Mouse (Mus musculus) MEL (cell line): ENCODE measurements around the gene Fam20b. TPM values are rescaled to one million over a fixed set of nuclear protein-coding genes. Genes with fewer than 3 reads are reported as not detected.
A peak's percentile ranks its signal among the peaks of the same experiment; 100 is the strongest.

Source experiments
- DNase-seq: peaks from one replicate; pipeline ENCODE4 v3.0.0; 2011; ENCODE audit warnings: low read depth, low spot score
- H3K27ac ChIP-seq: 2 replicates; pipeline ENCODE4 v1.5.1; 2012; ENCODE audit warnings: low read depth, mild to moderate bottlenecking, control low read depth, low read length, moderate library complexity; ENCODE audit not compliant: control insufficient read depth
- H3K27me3 ChIP-seq, 2 experiments: fragments of 150-350 bp in 1 of 2; sonication (generic) in 1 of 2; 2 replicates each; pipeline ENCODE4 v1.6.1; 2012; ENCODE audit warnings: low read length in 2 of 2, mild to moderate bottlenecking in 2 of 2, improper control_type of control experiment in 1 of 2, moderate library complexity in 1 of 2; ENCODE audit not compliant: insufficient read depth in 2 of 2, control insufficient read depth in 1 of 2
- H3K36me3 ChIP-seq, 2 experiments: 2 replicates each; pipeline ENCODE4 v1.6.1; 2012 to 2014; ENCODE audit warnings: low read length in 2 of 2, improper control_type of control experiment in 1 of 2, inconsistent platforms in 1 of 2, mild to moderate bottlenecking in 1 of 2; ENCODE audit not compliant: insufficient read depth in 2 of 2, control insufficient read depth in 1 of 2
- H3K4me1 ChIP-seq, 2 experiments: fragments of 150-350 bp in 1 of 2; sonication (generic) in 1 of 2; 2 replicates each; pipeline ENCODE4 v1.6.1; 2012; ENCODE audit warnings: low read length in 2 of 2, improper control_type of control experiment in 1 of 2, mild to moderate bottlenecking in 1 of 2; ENCODE audit not compliant: insufficient read depth in 2 of 2, control insufficient read depth in 1 of 2
- H3K4me3 ChIP-seq, 2 experiments: fragments of 150-350 bp in 1 of 2; sonication (generic) in 1 of 2; 2 replicates each; pipeline ENCODE4 v1.5.1; 2012; ENCODE audit warnings: low read depth in 2 of 2, low read length in 2 of 2, mild to moderate bottlenecking in 2 of 2, moderate library complexity in 2 of 2, control low read depth in 1 of 2, improper control_type of control experiment in 1 of 2; ENCODE audit not compliant: control insufficient read depth in 1 of 2, insufficient read depth in 1 of 2
- H3K79me2 ChIP-seq: 2 replicates; pipeline ENCODE4 v1.6.1; 2012; ENCODE audit warnings: mild to moderate bottlenecking, low read length, moderate library complexity; ENCODE audit not compliant: control insufficient read depth, poor library complexity, insufficient read depth
- H3K9ac ChIP-seq: 2 replicates; pipeline ENCODE4 v1.6.1; 2012; ENCODE audit warnings: low read depth, mild to moderate bottlenecking, control low read depth, low read length, moderate library complexity; ENCODE audit not compliant: control insufficient read depth, poor library complexity, severe bottlenecking
- H3K9me3 ChIP-seq: fragments of 150-350 bp; sonication (generic); replicated peaks from 2 replicates; pipeline ENCODE4 v1.6.1; 2012; ENCODE audit warnings: mild to moderate bottlenecking, low read length, improper control_type of control experiment, moderate library complexity; ENCODE audit not compliant: insufficient read depth
- CTCF ChIP-seq, 3 experiments: IDR thresholded peaks in 2 of 3; conservative IDR thresholded peaks in 1 of 3; 2 replicates each; pipeline ENCODE4 v1.5.1; 2011 to 2012; ENCODE audit warnings: low read length in 3 of 3, low read depth in 2 of 3, mild to moderate bottlenecking in 2 of 3, improper control_type of control experiment in 1 of 3, inconsistent platforms in 1 of 3, mixed read lengths in 1 of 3, moderate library complexity in 1 of 3; ENCODE audit not compliant: control insufficient read depth in 1 of 3, insufficient read depth in 1 of 3, poor library complexity in 1 of 3, severe bottlenecking in 1 of 3
- E2F4 ChIP-seq: IDR thresholded peaks from 2 replicates; pipeline ENCODE4 v1.6.1; 2011; ENCODE audit warnings: low read depth, low read length, improper control_type of control experiment, borderline replicate concordance
- ETS1 ChIP-seq: IDR thresholded peaks from 2 replicates; pipeline ENCODE4 v1.6.1; 2012; ENCODE audit warnings: low read depth, mild to moderate bottlenecking, inconsistent platforms, low read length, improper control_type of control experiment, moderate library complexity
- GATA1 ChIP-seq: IDR thresholded peaks from 2 replicates; pipeline ENCODE4 v1.6.1; 2011; ENCODE audit warnings: low read depth, low read length, improper control_type of control experiment
- MAX ChIP-seq: IDR thresholded peaks from 2 replicates; pipeline ENCODE4 v1.6.1; 2011; ENCODE audit warnings: low read length, improper control_type of control experiment
- MAZ ChIP-seq: IDR thresholded peaks from 2 replicates; pipeline ENCODE4 v1.6.1; 2012; ENCODE audit warnings: low read depth, mild to moderate bottlenecking, inconsistent platforms, low read length, improper control_type of control experiment
- NELFE ChIP-seq: IDR thresholded peaks from 2 replicates; pipeline ENCODE4 v1.6.1; 2011; ENCODE audit warnings: low read depth, low read length, improper control_type of control experiment
- RAD21 ChIP-seq: IDR thresholded peaks from 2 replicates; pipeline ENCODE4 v1.6.1; 2011; ENCODE audit warnings: mild to moderate bottlenecking, low read depth, low read length, improper control_type of control experiment
- SMC3 ChIP-seq: IDR thresholded peaks from 2 replicates; pipeline ENCODE4 v1.6.1; 2011; ENCODE audit warnings: low read depth, low read length, improper control_type of control experiment
- TBP ChIP-seq: IDR thresholded peaks from 2 replicates; pipeline ENCODE4 v1.8.0; 2011; ENCODE audit warnings: low read depth, low read length, improper control_type of control experiment
- TCF12 ChIP-seq: IDR thresholded peaks from 2 replicates; pipeline ENCODE4 v1.6.1; 2014; ENCODE audit warnings: low read depth, mild to moderate bottlenecking, inconsistent platforms, low read length, improper control_type of control experiment, moderate library complexity
- UBTF ChIP-seq: IDR thresholded peaks from 2 replicates; pipeline ENCODE4 v1.6.1; 2012; ENCODE audit warnings: low read depth, mild to moderate bottlenecking, inconsistent platforms, low read length, improper control_type of control experiment, moderate library complexity, borderline replicate concordance; ENCODE audit not compliant: insufficient read depth
- ZC3H11A ChIP-seq: IDR thresholded peaks from 2 replicates; pipeline ENCODE4 v1.6.1; 2012; ENCODE audit warnings: low read depth, mild to moderate bottlenecking, inconsistent platforms, low read length, improper control_type of control experiment
- polyA plus RNA-seq, 2 experiments: library from polyadenylated mRNA; stranded (reverse) in 1 of 2; unstranded in 1 of 2; fragments of >175 nt in 1 of 2; fragments of >200 nt in 1 of 2; gene quantifications; 2 replicates each; pipeline versions ENCODE4 v1.2.1 to v1.2.4; 2012; ENCODE audit warnings: low replicate concordance in 2 of 2, low read depth in 1 of 2; ENCODE audit not compliant: insufficient read length in 2 of 2, insufficient read depth in 1 of 2, missing spikeins in 1 of 2
- total RNA-seq: library from RNA; depleted of rRNA; stranded (reverse); fragments of 300-350 nt; gene quantifications from 2 replicates; pipeline ENCODE4 v1.2.3, GENCODE M21; 2012

Gene Fam20b
- total and polyA plus RNA-seq, 3 experiments = 19.6 to 22.0 TPM; not detected in 1

DNA sequence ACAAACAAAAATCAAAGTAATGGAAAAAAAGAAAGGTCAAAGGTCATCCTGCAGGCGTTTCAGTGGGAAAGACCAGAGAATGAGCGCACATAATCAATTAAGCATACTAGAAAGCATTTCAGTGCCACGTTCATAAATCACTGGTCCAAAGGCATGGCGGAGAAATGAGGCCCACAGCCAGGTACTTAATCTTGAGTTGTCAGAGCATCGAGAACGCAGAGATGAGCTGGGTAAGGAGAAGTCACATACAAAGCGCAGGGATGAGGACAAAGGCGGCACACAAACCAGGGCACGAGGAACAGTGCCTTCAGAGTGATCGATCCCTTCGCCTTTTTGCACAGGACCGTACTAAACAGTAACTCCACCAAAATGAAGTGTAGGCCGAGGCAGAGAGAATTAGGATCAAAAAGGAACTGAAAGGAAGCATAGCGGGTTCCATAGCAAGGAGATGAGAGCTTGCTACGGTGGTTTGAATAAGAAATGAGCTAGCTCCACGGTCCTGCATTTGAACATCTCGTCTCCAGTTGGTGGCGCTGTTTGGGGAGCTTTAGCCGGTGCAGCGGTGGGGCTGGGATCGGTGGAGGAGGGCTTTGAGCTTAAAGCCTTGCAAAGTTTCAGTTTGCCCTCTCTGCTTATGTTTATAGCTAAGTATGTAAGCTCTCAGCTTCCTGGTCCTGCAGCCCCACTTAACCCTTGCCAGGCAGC, 33.3 kb upstream of the Fam20b start:
- Histone ChIP-seq H3K4me3 (peak overlapping the region; percentile 51 to 67), H3K27ac (no peak overlapping the region)

DNA sequence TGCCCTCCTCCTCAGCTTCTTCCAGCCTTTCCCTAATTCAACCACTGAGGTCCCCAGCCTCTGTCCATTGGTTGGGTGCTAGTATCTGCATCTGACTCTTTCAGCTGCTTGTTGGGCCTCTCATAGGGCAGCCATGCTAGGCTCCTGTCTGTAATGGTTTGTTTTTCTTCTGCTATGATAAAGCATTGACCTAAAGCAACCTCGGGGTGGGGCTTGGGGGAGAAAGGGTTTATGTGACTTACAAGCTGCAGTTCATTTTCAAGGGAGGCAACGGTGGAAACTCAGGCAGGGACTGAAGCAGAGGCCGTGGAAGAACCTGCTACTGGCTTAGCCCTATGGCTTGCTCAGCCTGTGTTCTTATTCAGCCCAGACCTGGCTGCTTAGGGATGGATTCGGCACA, 31.4 kb upstream of the Fam20b start:
- Histone ChIP-seq H3K4me1 (peaks cover 0 to 6% of the 10 kb centered on the region in 2 experiments; a peak in 1 of 4 replicates), H3K4me3 (no peak overlapping the region), H3K9me3 (no peaks in the 10 kb centered on the region), H3K36me3 (no peaks in the 10 kb centered on the region)
- TF ChIP-seq E2F4 = no peak
- TF ChIP-seq ETS1 = no peak
- TF ChIP-seq SMC3 = no peak
- TF ChIP-seq MAX = no peak
- no peak for TF ChIP-seq TCF12
- no peak for TF ChIP-seq UBTF
- TF ChIP-seq MAZ = no peak
- TF ChIP-seq CTCF (IDR thresholded peaks at IDR 0.05 in 2 of 3, conservative IDR thresholded peaks at IDR 0.05 in 1 of 3; ENCODE audit: control insufficient read depth in 1 of 3, insufficient read depth in 1 of 3, low read depth in 2 of 3, low read length in 3 of 3, poor library complexity in 1 of 3, severe bottlenecking in 1 of 3) = no peak
- no peak for TF ChIP-seq NELFE
- TF ChIP-seq, all 39 proteins: peak for 0
- Histone ChIP-seq H3K27me3 (no peaks in the 10 kb centered on the region), H3K79me2 (no peaks in the 10 kb centered on the region), H3K27ac (no peak overlapping the region), H3K9ac (no peak overlapping the region)
- no peak for DNase-seq

More for the DNA sequence above, 33.3 kb upstream of the Fam20b start:
- Histone ChIP-seq H3K36me3 (no peaks in the 10 kb centered on the region), H3K9ac (peak overlapping the region; percentile 52), H3K79me2 (no peaks in the 10 kb centered on the region), H3K27me3 (no peaks in the 10 kb centered on the region), H3K4me1 (peaks cover 0 to 6% of the 10 kb centered on the region in 2 experiments; a peak in 1 of 4 replicates), H3K9me3 (no peaks in the 10 kb centered on the region)
- TF ChIP-seq UBTF = no peak
- peak; percentile 84 for TF ChIP-seq SMC3
- TF ChIP-seq RAD21 = peak; percentile 59
- peak; percentile 83 to 87 (median 85) for TF ChIP-seq CTCF (IDR thresholded peaks at IDR 0.05 in 2 of 3, conservative IDR thresholded peaks at IDR 0.05 in 1 of 3; ENCODE audit: control insufficient read depth in 1 of 3, insufficient read depth in 1 of 3, low read depth in 2 of 3, low read length in 3 of 3, poor library complexity in 1 of 3, severe bottlenecking in 1 of 3)
- peak; percentile 47 for TF ChIP-seq ZC3H11A
- peak; percentile 57 for TF ChIP-seq TBP
- TF ChIP-seq GATA1 = no peak
- 0 out of 2 replicates have a peak, but pooled peaks have one; percentile 56 for TF ChIP-seq MAZ
- DNase-seq = peak; percentile 93
